Mouse (Mus musculus): ENCODE results near the gene Asap3. TPM values are rescaled to one million over a fixed set of nuclear protein-coding genes. Genes with fewer than 3 reads are reported as not detected.

Gene Asap3
- 0.20 and 0.22 TPM in 2 replicates for polyA plus RNA-seq (2012; ENCODE audit: low replicate concordance)

DNA sequence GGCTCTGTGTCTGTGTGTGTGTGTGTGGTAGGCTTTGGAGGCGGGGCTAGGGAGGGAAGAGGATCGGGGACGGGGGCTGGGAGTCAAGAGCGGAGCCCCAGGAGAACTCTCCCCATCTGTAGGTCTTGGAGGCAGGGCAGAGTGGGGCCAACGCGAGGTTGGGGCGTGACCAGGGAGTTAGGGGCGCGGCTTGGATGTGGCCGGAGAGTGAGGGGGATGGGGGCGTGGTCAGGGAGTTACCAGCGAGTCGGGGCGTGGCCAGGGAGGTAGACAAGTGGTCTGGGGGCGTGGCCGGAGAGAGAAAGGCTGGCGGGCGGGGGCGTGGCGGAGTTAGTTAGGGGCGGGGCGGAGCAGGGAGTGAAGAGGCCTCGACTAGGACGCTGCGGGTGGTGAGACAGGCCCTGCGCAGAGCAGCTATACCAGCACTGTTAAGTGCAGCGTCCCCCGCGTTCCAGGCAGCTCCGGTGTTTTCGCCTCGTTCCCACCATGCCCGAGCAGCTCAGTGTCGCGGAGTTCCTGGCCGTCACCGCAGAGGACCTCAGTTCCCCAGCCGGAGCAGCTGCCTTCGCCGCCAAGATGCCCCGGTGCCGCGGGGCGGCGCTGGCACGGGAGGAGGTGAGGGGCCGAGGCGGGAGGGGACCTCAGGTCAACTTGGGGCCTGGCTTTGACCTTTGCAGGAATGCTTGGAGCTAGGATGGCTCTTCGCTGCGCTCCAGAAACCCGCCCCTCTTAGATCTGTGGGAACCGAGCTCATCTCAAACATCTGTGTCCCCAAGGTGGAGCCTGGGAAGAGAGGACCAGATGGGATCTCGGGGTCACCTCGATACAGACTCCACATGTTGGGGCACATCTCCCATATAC lies at the start of gene Asap3:
Gene Asap3 (plus strand): TSS at position 333 of the 861 bp plus-strand sequence.

DNA sequence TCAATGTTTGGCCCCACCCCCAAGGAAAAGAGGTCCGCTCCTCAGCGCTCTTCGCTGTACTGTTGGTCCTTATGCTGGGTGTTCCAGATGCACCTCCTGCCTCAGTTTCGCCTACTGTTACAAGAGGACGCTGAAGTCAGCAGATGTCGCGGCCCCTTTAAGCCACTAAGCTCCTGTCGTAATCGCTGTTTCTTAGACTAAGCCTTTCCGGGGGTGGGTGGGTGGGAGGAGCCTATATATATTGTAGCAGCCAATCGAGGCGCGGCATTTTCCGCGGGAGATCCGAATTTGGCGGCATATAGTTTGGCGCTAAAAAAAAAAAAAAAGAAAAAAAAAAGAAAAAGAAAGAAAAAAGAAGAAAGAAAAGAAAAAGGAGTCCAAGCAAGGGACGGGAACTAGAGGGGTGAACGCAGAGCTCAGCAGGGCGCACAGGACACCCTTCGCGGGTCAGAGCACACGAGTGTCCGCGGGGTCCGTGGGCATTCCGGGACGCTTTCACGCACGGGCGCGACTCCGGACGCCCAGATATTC lies 34.1 kb upstream of the Asap3 start, which contains the start of gene E2f2:
Gene E2f2 (plus strand): TSS at position 384 of the 531 bp plus-strand sequence.

DNA sequence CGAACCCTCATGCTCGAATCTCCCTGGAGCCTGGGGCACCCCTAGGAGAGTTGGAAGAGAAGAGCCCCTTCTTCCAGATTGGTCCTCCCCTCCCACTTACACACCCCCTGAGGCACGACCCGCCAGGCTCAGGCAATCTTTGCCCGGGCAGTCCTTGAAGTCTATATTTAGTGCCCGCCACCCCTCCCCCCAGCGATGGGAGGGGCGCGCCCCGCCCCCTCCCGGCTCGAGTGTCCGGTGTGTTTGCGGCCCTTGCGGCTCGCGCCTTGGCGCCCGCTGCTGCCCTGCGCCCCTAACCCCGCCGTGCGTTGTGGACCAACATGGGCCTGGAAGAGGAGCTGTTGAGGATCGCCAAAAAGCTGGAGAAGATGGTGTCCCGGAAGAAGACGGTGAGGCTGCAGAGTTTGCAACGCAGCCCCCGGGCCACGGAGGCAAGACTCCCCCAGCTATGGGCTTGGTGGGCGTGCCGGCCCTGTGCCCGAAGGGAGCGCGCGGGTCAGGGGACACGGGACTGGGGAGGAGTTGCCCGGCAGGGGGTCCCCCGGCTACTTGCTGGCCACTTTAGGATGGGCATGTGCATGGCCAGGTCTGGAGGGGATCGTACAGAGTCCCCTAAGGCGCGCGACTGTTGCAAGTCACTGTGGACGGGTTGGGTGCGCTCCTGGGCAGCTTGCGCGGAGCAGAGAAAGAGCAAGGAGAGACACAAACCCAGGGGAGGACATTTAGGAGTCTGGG lies 41.7 kb downstream of the Asap3 start, which contains the start of gene Tcea3:
Gene Tcea3 (plus strand): TSS at position 1 of the 735 bp plus-strand sequence.

GRCm38 (mm10) chr4:136284455-136284854 lies 78.3 kb downstream of the Asap3 start, which contains the start of gene Zfp46:
Gene Zfp46, plus strand, starts transcription at chr4:136284683.

Other genes with a start within 250 kb of the Asap3 start
- 13.9 and 30.1 TPM in 2 replicates for gene Gale, start 242.6 kb upstream of the Asap3 start, polyA plus RNA-seq (2012; ENCODE audit: low replicate concordance)
- 401 and 495 TPM in 2 replicates for gene Lypla2, start 233.7 kb upstream of the Asap3 start, polyA plus RNA-seq (2012; ENCODE audit: low replicate concordance)
- 20.6 and 96.9 TPM in 2 replicates for gene Pithd1, start 219.1 kb upstream of the Asap3 start, polyA plus RNA-seq (2012; ENCODE audit: low replicate concordance)
- 4.6 and 6.3 TPM in 2 replicates for gene Eloa, start 184.6 kb upstream of the Asap3 start, polyA plus RNA-seq (2012; ENCODE audit: low replicate concordance)
- gene Rpl11, start 152.9 kb upstream of the Asap3 start, polyA plus RNA-seq (2012; ENCODE audit: low replicate concordance), result 692 and 1,423 TPM in 2 replicates
- 15.8 and 17.4 TPM in 2 replicates for gene Id3, start 62.9 kb upstream of the Asap3 start, polyA plus RNA-seq (2012; ENCODE audit: low replicate concordance)
- 235 and 238 TPM in 2 replicates for gene E2f2, start 34.0 kb upstream of the Asap3 start, polyA plus RNA-seq (2012; ENCODE audit: low replicate concordance)
- not detected in 2 replicates for gene Tcea3, start 41.4 kb downstream of the Asap3 start, polyA plus RNA-seq (2012; ENCODE audit: low replicate concordance)
- 4.1 and 6.0 TPM in 2 replicates for gene Zfp46, start 78.3 kb downstream of the Asap3 start, polyA plus RNA-seq (2012; ENCODE audit: low replicate concordance)
- gene Hnrnpr, start 104.6 kb downstream of the Asap3 start, polyA plus RNA-seq (2012; ENCODE audit: low replicate concordance), result 33.1 and 59.1 TPM in 2 replicates
- gene Htr1d, start 217.2 kb downstream of the Asap3 start, polyA plus RNA-seq (2012; ENCODE audit: low replicate concordance), result not detected in 2 replicates